Mouse (Mus musculus) left cerebral cortex, postnatal 4 days (tissue): ENCODE data around the gene Lag3. TPM values are rescaled to one million over a fixed set of nuclear protein-coding genes. Genes with fewer than 3 reads are reported as not detected.
"Not testable (repeated sequence)": the region's sequence is repeated elsewhere in the genome, so short reads cannot be mapped to it uniquely, and the experiment has no call there.

Experiments used
- DNase-seq: peaks from one replicate; pipeline ENCODE4 v3.0.0-alpha.2; 2022
- intact Hi-C: fragments of 180-260 bp; cut with DNase I; formaldehyde crosslinking; loops from one replicate; pipeline ENCODE4 v1.15.1; 2025
- total RNA-seq, 2 experiments: library from RNA; stranded (reverse); gene quantifications; 2 replicates each; pipeline ENCODE4 v1.2.3; 2021

The Lag3 gene
- total RNA-seq, 2 experiments from 2014 or later, result 1.7 to 2.3 TPM

- peak; percentile 97 for DNase-seq
These were observed 7.8 kb downstream of the Lag3 start for GRCm38 (mm10) chr6:124903580-124904151.

GRCm38 (mm10) chr6:124901851-124902250, 9.7 kb downstream of the Lag3 start:
- intact Hi-C loops, result loop anchor here (5.0 kb wide), 1 partner anchor 40 kb away; the partner anchor contains the start of gene Gpr162
- no peak for DNase-seq

More at GRCm38 (mm10) chr6:124903580-124904151, 7.8 kb downstream of the Lag3 start:
- intact Hi-C loops, result loop anchor here (5.0 kb wide), 1 partner anchor 41 kb away; the partner anchor contains the start of gene Gpr162

- peak; percentile 64 for DNase-seq
- intact Hi-C loops, result loop anchor here (5.0 kb wide), 1 partner anchor 39 kb away; the partner anchor contains the start of gene Gpr162
These were observed 10.6 kb downstream of the Lag3 start for GRCm38 (mm10) chr6:124900801-124901480.

GRCm38 (mm10) chr6:124900056-124900800, 11.3 kb downstream of the Lag3 start:
- intact Hi-C loops, result loop anchor here (5.0 kb wide), 1 partner anchor 38 kb away; the partner anchor contains the start of gene Gpr162

GRCm38 (mm10) chr6:124898359-124898758, 13.1 kb downstream of the Lag3 start:
- no peak for DNase-seq
- intact Hi-C loops, result no loop called here

More at GRCm38 (mm10) chr6:124900056-124900800, 11.3 kb downstream of the Lag3 start:
- no peak for DNase-seq

GRCm38 (mm10) chr6:124894113-124894512, 17.4 kb downstream of the Lag3 start:
- intact Hi-C loops, DNase-seq: not testable (repeated sequence)

GRCm38 (mm10) chr6:124890997-124891396, 20.5 kb downstream of the Lag3 start:
- intact Hi-C loops, result no loop called here
- no peak for DNase-seq

GRCm38 (mm10) chr6:124888555-124889125, 22.9 kb downstream of the Lag3 start:
- no peak for DNase-seq
- intact Hi-C loops, result no loop called here

GRCm38 (mm10) chr6:124887986-124888385, 23.5 kb downstream of the Lag3 start, which contains the start of gene Cd4:
Gene Cd4, minus strand, starts transcription at chr6:124888221.
- intact Hi-C loops, result no loop called here

GRCm38 (mm10) chr6:124885956-124886381, 25.5 kb downstream of the Lag3 start:
- intact Hi-C loops, result no loop called here
- DNase-seq, result no peak

More at GRCm38 (mm10) chr6:124887986-124888385, 23.5 kb downstream of the Lag3 start, which contains the start of gene Cd4:
- DNase-seq, result no peak

- intact Hi-C loops, result no loop called here
- DNase-seq, result peak; percentile 74
These were observed 26.6 kb downstream of the Lag3 start for GRCm38 (mm10) chr6:124884714-124885500.

- no peak for DNase-seq
- intact Hi-C loops, result no loop called here
These were observed 28.2 kb downstream of the Lag3 start for GRCm38 (mm10) chr6:124883351-124883750.

GRCm38 (mm10) chr6:124881821-124882220, 29.7 kb downstream of the Lag3 start:
- DNase-seq, result no peak
- intact Hi-C loops, result no loop called here

- no peak for DNase-seq
These were observed 32.1 kb downstream of the Lag3 start for GRCm38 (mm10) chr6:124879390-124879789.

GRCm38 (mm10) chr6:124874348-124874747, 37.2 kb downstream of the Lag3 start:
- intact Hi-C loops, result no loop called here
- no peak for DNase-seq

More at GRCm38 (mm10) chr6:124879390-124879789, 32.1 kb downstream of the Lag3 start:
- intact Hi-C loops, result no loop called here

GRCm38 (mm10) chr6:124866560-124866959, 44.9 kb downstream of the Lag3 start:
- intact Hi-C loops, result no loop called here
- DNase-seq, result peak; percentile 52

GRCm38 (mm10) chr6:124865766-124866362, 45.6 kb downstream of the Lag3 start:
- intact Hi-C loops, result no loop called here
- DNase-seq, result peak; percentile 71

GRCm38 (mm10) chr6:124863658-124864298, 47.7 kb downstream of the Lag3 start, which contains the start of gene Gpr162:
Gene Gpr162, minus strand, starts transcription at chr6:124863983.
- intact Hi-C loops, result loop anchor here (5.0 kb wide), 2 partner anchors 39 to 69 kb away; partner anchors contain the start of gene Mlf2
- DNase-seq, result peak; percentile 82
